Mouse (Mus musculus) midbrain, embryonic 10.5 days (tissue): ENCODE measurements at regions not wholly inside any gene's neighbourhood (a gene's known extent, or its start where the extent isn't known, plus 50 kb on each side); places are given as distances from the start of the nearest gene placed in this dataset.

Experiments used
- DNase-seq: peaks from one replicate; pipeline ENCODE4 v3.0.0-alpha.2; 2017; ENCODE audit warnings: low spot score
- H3K27ac ChIP-seq: fragments of 300-500 bp; sonication (generic); replicated peaks from 2 replicates; pipeline ENCODE4 v1.5.1; 2016; ENCODE audit warnings: mild to moderate bottlenecking
- H3K27me3 ChIP-seq: fragments of 300-500 bp; sonication (generic); 2 replicates; pipeline ENCODE4 v1.6.1; 2016; ENCODE audit warnings: low read depth, mild to moderate bottlenecking; ENCODE audit not compliant: poor library complexity, severe bottlenecking
- H3K36me3 ChIP-seq: fragments of 300-500 bp; sonication (generic); 2 replicates; pipeline ENCODE4 v1.6.1; 2016; ENCODE audit warnings: mild to moderate bottlenecking, moderate library complexity
- H3K4me1 ChIP-seq: fragments of 300-500 bp; sonication (generic); 2 replicates; pipeline ENCODE4 v1.6.1; 2016
- H3K4me3 ChIP-seq: fragments of 300-500 bp; sonication (generic); 2 replicates; pipeline ENCODE4 v1.5.1; 2016; ENCODE audit warnings: mild to moderate bottlenecking, moderate library complexity
- H3K9me3 ChIP-seq: fragments of 300-500 bp; sonication (generic); replicated peaks from 2 replicates; pipeline ENCODE4 v1.6.1; 2016; ENCODE audit warnings: mild to moderate bottlenecking
- WGBS: fragments of 180-500 bp; shearing (Covaris S2); methylation state at CpG from one replicate; pipeline ENCODE4 v1.1.7; 2016; 5-methylcytosine and 5-hydroxymethylcytosine counted together

DNA sequence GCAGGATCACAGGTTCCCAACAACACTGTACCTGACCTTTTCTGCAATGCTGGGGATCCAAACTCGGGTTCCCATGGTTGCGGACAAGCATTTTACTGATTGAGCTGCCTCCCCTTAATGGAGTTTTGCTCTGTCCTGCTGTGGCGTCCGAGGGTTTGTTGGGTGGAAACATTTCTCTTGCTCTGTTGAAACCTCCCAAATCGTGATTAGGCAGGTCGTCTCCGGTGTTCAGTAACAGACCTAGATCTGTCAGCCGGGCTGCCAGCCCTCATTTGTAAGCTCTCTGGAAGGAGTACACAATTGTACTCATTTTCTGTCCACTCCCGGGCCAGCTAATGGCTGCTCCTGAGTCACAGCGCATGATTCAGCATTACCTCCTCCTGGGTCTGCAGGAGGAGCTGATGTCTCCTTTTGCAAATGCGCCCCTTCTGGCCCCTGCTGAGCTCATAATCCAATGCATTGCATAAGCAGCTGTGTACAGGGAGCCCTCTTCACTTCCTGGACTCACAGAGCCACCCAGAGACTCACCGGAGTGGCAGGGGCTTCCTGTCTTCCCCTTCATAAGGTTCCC is 49.8 kb upstream of the Sipa1l2 start:
- peak overlapping the region; percentile 53 for H3K27ac ChIP-seq
- peak; percentile 22 for DNase-seq
- 66% methylated on average over 12 of the region's 12 CpGs for WGBS
- H3K27me3 ChIP-seq, result no peaks in the 10 kb centered on the region
- H3K4me1 ChIP-seq, result peaks cover 18% of the 10 kb centered on the region
- no peaks in the 10 kb centered on the region for H3K9me3 ChIP-seq
- no peak overlapping the region for H3K4me3 ChIP-seq
- H3K36me3 ChIP-seq, result no peaks in the 10 kb centered on the region
